Mouse (Mus musculus) gastrocnemius, adult 2 months (tissue): ENCODE data around the gene Serpinb3d. TPM values are rescaled to one million over a fixed set of nuclear protein-coding genes. Genes with fewer than 3 reads are reported as not detected.
"Not testable (repeated sequence)": the region's sequence is repeated elsewhere in the genome, so short reads cannot be mapped to it uniquely, and the experiment has no call there.

Source experiments
- DNase-seq: peaks from one replicate; pipeline ENCODE4 v3.0.0; 2022
- H3K27ac ChIP-seq: fragments of 200-600 bp; 2 replicates; pipeline ENCODE4 v1.8.1; 2022; ENCODE audit warnings: mild to moderate bottlenecking
- H3K4me3 ChIP-seq: fragments of 200-600 bp; 2 replicates; pipeline ENCODE4 v1.8.1; 2022; ENCODE audit warnings: mild to moderate bottlenecking, moderate library complexity
- CTCF ChIP-seq: fragments of 200-600 bp; IDR thresholded peaks from 2 replicates; pipeline ENCODE4 v1.8.1; 2022; ENCODE audit warnings: antibody characterized with exemption, mild to moderate bottlenecking, moderate library complexity
- intact Hi-C: fragments of 180-260 bp; cut with DNase I; formaldehyde crosslinking; loops from one replicate; pipeline ENCODE4 v1.15.1; 2025
- long read RNA-seq, 2 experiments: library from polyadenylated mRNA; stranded (forward); transcript quantifications; one replicate each; pipeline ENCODE4 v2.0.0; 2021
- total RNA-seq, 2 experiments: library from RNA; stranded (reverse); gene quantifications; 2 replicates each; pipeline ENCODE4 v1.2.3; 2021

Gene Serpinb3d
- not detected for total RNA-seq
- long read RNA-seq, experiment 1, result 0 reads
- long read RNA-seq, experiment 2, result 0 reads

GRCm38 (mm10) chr1:107083406-107083805 lies at the start of gene Serpinb3d:
TSS of gene Serpinb3d (minus strand) at chr1:107083506.
- no peak within 1 kb of the TSS for H3K27ac ChIP-seq
- no peak within 1 kb of the TSS for H3K4me3 ChIP-seq
- TF ChIP-seq CTCF, result no peak
- intact Hi-C loops, result no loop called here
- DNase-seq, result no peak

DNA sequence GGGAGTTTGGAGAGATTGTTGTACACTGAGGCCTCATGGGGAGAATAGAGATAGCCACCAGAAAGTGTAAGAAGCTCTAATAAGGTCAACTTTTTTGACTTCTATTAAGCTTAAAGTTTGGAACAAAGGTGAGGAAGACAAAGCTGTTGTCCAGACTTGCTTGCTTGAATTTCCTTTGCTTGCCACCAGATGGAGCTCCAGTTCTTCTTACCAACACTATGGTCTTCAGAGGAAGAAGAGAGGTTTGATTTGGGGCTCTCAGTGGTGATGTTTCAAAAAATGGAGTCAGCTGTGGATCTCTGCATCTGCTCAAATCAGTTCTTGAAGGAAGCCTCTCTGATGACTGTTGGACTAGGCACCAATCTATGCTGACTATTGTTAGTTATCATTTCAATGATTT lies 44.1 kb upstream of the Serpinb3d start:
- TF ChIP-seq CTCF, result peak; percentile 1; the same call in 1 of the 2 replicates
- H3K4me3 ChIP-seq, DNase-seq, H3K27ac ChIP-seq, intact Hi-C loops: not testable (repeated sequence)

DNA sequence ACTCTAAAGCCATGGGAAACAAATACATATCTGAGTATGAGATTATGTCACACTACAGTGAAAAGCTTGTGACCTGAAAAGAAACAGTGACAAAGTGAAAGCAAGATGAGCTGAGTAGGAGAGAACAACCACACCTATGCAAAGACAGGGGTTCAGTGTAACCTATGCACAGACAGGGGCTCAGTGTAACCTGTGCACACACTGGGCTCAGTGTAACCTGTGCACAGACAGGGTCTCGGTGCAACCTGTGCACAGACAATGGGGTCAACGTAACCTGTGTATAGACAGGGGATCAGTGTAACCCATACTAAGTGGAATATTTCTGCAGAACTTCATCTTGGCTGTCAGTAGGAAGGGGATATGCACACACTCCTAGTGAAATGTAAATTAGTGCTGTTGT lies 15.1 kb upstream of the Serpinb3d start:
- no peak overlapping the region for H3K4me3 ChIP-seq
- no peak for DNase-seq
- H3K27ac ChIP-seq, result no peak overlapping the region
- intact Hi-C loops, result no loop called here
- no peak for TF ChIP-seq CTCF

DNA sequence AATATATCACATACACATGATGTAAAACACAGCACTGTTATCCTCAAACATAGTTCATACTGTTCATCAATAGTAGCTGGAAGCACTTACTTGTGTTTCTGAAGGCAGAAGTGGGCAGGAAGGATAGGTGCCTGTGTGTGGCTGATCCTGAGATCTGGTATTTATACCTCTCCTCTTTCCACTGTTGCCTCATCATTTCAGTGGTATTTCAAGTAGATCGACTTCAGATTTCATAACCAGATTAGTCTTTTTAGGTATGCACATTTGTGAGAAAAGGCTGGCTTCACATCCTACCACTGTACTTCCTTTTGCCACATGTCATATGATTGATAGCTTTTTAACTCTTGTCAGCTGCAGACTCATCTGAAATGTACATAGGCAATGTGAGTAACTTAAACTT lies 31.1 kb downstream of the Serpinb3d start, which contains the start of gene Serpinb3a:
Gene Serpinb3a, minus strand, starts transcription at position 101 of the 400 bp plus-strand sequence.
- no peak for DNase-seq
- intact Hi-C loops, result no loop called here
- TF ChIP-seq CTCF, result no peak

DNA sequence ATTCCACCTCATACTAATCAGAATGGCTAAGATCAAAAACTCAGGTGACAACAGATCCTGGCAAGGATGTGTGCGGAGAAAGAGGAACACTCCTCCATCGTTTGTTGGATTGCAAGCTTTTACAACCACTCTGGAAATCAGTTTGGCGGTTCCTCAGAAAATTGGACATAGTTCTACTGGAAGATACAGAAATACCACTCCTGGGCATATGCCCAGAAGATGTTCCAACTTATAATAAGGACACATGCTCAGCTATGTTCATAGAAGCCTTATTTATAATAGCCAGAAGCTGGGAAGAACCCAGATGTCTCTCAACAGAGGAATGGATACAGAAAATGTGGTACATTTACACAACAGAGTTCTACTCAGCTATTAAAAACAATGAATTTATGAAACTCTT lies 49.1 kb downstream of the Serpinb3d start:
- H3K27ac ChIP-seq, H3K4me3 ChIP-seq, intact Hi-C loops, DNase-seq: not testable (repeated sequence)

More for the DNA sequence above, 31.1 kb downstream of the Serpinb3d start, which contains the start of gene Serpinb3a:
- H3K4me3 ChIP-seq, result no peak within 1 kb of the TSS
- H3K27ac ChIP-seq, result no peak within 1 kb of the TSS

Other genes with a start within 250 kb of the Serpinb3d start
- not detected for gene Serpinb5, start 222.3 kb downstream of the Serpinb3d start, total RNA-seq
- gene Serpinb12, start 149.1 kb downstream of the Serpinb3d start, total RNA-seq, result not detected
- not detected for gene Serpinb13, start 102.5 kb downstream of the Serpinb3d start, total RNA-seq
- gene Serpinb3a, start 31.2 kb downstream of the Serpinb3d start, total RNA-seq, result not detected
- gene Serpinb3b, start 194.9 kb upstream of the Serpinb3d start, total RNA-seq, result not detected
- gene Serpinb3c, start 194.9 kb upstream of the Serpinb3d start, total RNA-seq, result not detected